Mouse (Mus musculus): ENCODE results near the gene Grm4.

DNA sequence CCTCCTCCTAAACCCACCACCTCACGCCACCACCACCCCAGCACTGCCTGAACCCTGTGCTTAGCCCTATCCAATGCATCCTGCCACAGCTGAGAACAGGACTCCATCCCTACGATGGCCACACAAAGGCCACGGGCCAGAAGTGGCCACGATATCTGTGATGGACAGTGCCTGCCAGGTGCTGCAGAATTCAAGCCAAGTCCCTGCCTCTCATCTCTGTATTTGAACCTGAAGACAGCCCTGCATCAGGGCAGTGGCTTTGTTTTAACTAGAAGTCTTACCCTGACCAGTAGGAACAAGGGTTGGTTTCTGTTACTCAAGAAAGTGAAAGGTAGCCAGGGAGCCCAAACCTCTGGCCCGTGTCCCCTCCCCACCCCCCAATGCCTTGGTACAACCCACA, 12.1 kb downstream of the Grm4 start:
- TF ChIP-seq POLR2A (IDR thresholded peaks at IDR 0.05; ENCODE audit: extremely low read depth, insufficient read depth, low read length), result no peak
- no peak for TF ChIP-seq CTCF (IDR thresholded peaks at IDR 0.05; ENCODE audit: low read depth, low read length)

Measured in liver, adult 2 months (tissue).